Mouse (Mus musculus): ENCODE data around the gene Tmem127. TPM values are rescaled to one million over a fixed set of nuclear protein-coding genes. Genes with fewer than 3 reads are reported as not detected.

Gene Tmem127
- total and polyA plus RNA-seq, 3 experiments, result 24.8 to 45.6 (median 27.4) TPM

GRCm38 (mm10) chr2:127208452-127208769 lies 39.3 kb upstream of the Tmem127 start:
- H3K27me3 ChIP-seq (ENCODE audit: control insufficient read depth, insufficient read depth, low read length), result no peaks in the 10 kb centered on the region
- H3K36me3 ChIP-seq (ENCODE audit: control insufficient read depth, insufficient read depth, low read length), result peaks cover 7% of the 10 kb centered on the region
- no peak for TF ChIP-seq EP300 (IDR thresholded peaks at IDR 0.05; ENCODE audit: insufficient read depth, low read depth, low read length)
- no peak for TF ChIP-seq CTCF (IDR thresholded peaks at IDR 0.05)
- TF ChIP-seq POLR2A (IDR thresholded peaks at IDR 0.05; ENCODE audit: insufficient read depth, low read depth, low read length), result no peak
- H3K27ac ChIP-seq, result peak overlapping the region; percentile 87
- DNase-seq, result no peak
- WGBS, result under 1% methylated on average over 17 of the region's 17 CpGs
- peaks cover 4% of the 10 kb centered on the region for H3K4me1 ChIP-seq (ENCODE audit: control insufficient read depth, insufficient read depth, low read length)
- H3K79me2 ChIP-seq (replicated peaks; ENCODE audit: control insufficient read depth, insufficient read depth, low read length), result peaks cover 2% of the 10 kb centered on the region
- intact Hi-C loops (cut with DNase I), result loop anchor here (1.0 to 10.0 kb wide), 6 partner anchors 26 to 274 kb away; partner anchors contain the start of genes Ap4e1, Blvra, Ciao1 and Sppl2a
- peak overlapping the region; percentile 86 for H3K4me3 ChIP-seq
- H3K9ac ChIP-seq (ENCODE audit: low read depth, low read length), result peak overlapping the region; percentile 86

- 91% methylated on average over 11 of the region's 11 CpGs for WGBS
- intact Hi-C loops (cut with DNase I), result no loop called here
- no peaks in the 10 kb centered on the region for H3K27me3 ChIP-seq (ENCODE audit: control insufficient read depth, insufficient read depth, low read length)
- no peak for DNase-seq
- TF ChIP-seq CTCF (IDR thresholded peaks at IDR 0.05) (no peak), POLR2A (IDR thresholded peaks at IDR 0.05; ENCODE audit: insufficient read depth, low read depth, low read length) (no peak), EP300 (IDR thresholded peaks at IDR 0.05; ENCODE audit: insufficient read depth, low read depth, low read length) (no peak)
- H3K4me3 ChIP-seq, result no peak overlapping the region
- H3K9ac ChIP-seq (ENCODE audit: low read depth, low read length), result no peak overlapping the region
- H3K4me1 ChIP-seq (ENCODE audit: control insufficient read depth, insufficient read depth, low read length), result peaks cover 4% of the 10 kb centered on the region
- peaks cover 8% of the 10 kb centered on the region for H3K36me3 ChIP-seq (ENCODE audit: control insufficient read depth, insufficient read depth, low read length)
- no peak overlapping the region for H3K27ac ChIP-seq
- peaks cover 2% of the 10 kb centered on the region for H3K79me2 ChIP-seq (replicated peaks; ENCODE audit: control insufficient read depth, insufficient read depth, low read length)
These were observed 37.0 kb upstream of the Tmem127 start for GRCm38 (mm10) chr2:127210701-127211100.

DNA sequence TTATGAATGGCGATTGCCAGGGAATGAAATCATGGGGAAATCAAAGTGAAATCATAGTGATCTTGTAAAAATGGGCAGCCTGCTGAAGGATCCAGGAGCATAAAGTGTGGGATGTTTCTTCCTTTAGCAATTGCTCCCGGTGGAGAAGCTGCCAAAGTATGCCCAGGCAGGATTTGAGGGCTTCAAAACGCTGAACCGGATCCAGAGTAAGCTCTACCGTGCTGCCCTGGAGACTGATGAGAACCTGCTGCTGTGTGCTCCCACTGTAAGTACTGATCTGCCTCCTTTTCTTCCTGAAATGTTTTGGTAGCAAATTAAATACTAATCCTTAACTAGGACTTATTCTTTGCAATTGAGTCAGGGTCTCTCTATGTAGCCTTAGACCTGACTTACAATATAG lies 30.0 kb upstream of the Tmem127 start:
- no peak for DNase-seq
- Histone ChIP-seq H3K27ac (no peak overlapping the region), H3K4me3 (no peak overlapping the region), H3K36me3 (ENCODE audit: control insufficient read depth, insufficient read depth, low read length) (peaks cover 3% of the 10 kb centered on the region), H3K4me1 (ENCODE audit: control insufficient read depth, insufficient read depth, low read length) (no peaks in the 10 kb centered on the region), H3K9ac (ENCODE audit: low read depth, low read length) (no peak overlapping the region), H3K79me2 (replicated peaks; ENCODE audit: control insufficient read depth, insufficient read depth, low read length) (peaks cover 2% of the 10 kb centered on the region), H3K27me3 (ENCODE audit: control insufficient read depth, insufficient read depth, low read length) (no peaks in the 10 kb centered on the region)
- TF ChIP-seq EP300 (IDR thresholded peaks at IDR 0.05; ENCODE audit: insufficient read depth, low read depth, low read length) (no peak), POLR2A (IDR thresholded peaks at IDR 0.05; ENCODE audit: insufficient read depth, low read depth, low read length) (no peak), CTCF (IDR thresholded peaks at IDR 0.05) (no peak)
- intact Hi-C loops (cut with DNase I), result no loop called here
- 96% methylated on average over 5 of the region's 5 CpGs for WGBS

DNA sequence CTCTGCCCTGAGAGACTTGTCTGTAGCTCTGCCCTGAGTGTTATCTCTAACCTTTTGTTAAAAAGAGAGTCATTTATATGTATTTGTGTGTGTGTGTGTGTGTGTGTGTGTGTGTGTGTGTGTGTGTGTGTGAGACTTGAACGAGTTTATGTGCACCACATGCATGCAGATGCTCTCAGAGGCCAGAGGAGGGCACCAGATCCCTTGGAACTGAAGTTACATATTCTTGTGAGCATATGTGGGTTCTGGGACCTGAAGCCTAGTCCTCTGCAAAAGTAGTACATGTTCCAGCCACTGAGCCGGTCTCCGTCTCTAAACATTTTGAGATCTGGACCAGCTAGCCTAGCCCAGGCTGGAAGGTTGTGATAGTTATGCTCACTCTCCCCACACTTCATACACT lies 22.4 kb upstream of the Tmem127 start:
- DNase-seq, result no peak
- no peaks in the 10 kb centered on the region for H3K36me3 ChIP-seq (ENCODE audit: control insufficient read depth, insufficient read depth, low read length)
- TF ChIP-seq EP300 (IDR thresholded peaks at IDR 0.05; ENCODE audit: insufficient read depth, low read depth, low read length) (no peak), POLR2A (IDR thresholded peaks at IDR 0.05; ENCODE audit: insufficient read depth, low read depth, low read length) (no peak), CTCF (IDR thresholded peaks at IDR 0.05) (no peak)
- no peaks in the 10 kb centered on the region for H3K4me1 ChIP-seq (ENCODE audit: control insufficient read depth, insufficient read depth, low read length)
- no peaks in the 10 kb centered on the region for H3K79me2 ChIP-seq (replicated peaks; ENCODE audit: control insufficient read depth, insufficient read depth, low read length)
- H3K4me3 ChIP-seq, result no peak overlapping the region
- no peak overlapping the region for H3K9ac ChIP-seq (ENCODE audit: low read depth, low read length)
- H3K27me3 ChIP-seq (ENCODE audit: control insufficient read depth, insufficient read depth, low read length), result no peaks in the 10 kb centered on the region
- intact Hi-C loops (cut with DNase I), result no loop called here
- 99% methylated on average over 3 of the region's 3 CpGs for WGBS
- no peak overlapping the region for H3K27ac ChIP-seq

DNA sequence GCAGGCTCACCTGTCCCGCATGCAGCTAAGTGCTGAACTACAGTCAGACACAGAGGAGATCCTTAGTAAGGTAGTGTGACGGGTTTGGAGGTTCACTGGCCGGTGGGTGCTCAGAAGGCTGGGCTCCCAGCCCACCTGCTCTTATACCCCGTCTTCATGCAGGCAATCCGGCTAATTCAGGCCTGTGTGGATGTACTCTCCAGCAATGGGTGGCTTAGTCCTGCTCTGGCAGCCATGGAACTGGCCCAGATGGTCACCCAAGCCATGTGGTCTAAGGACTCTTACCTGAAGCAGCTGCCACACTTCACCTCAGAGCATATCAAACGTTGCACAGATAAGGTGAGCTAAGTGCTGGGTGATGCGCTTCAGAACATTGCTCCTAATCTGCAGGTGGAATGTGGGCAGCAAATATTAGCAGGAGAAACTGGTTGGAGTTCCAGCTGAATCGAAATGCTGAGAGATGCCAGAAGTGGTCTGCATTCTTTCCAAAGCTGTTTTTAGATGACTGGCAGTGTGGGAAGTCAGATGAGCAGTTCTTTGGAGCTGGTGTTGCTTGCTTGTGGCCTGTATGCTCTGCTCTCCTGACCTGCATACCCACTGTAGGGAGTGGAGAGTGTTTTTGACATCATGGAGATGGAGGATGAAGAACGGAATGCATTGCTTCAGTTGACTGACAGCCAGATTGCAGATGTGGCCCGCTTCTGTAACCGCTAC lies 9.7 kb upstream of the Tmem127 start:
- TF ChIP-seq CTCF (IDR thresholded peaks at IDR 0.05), result no peak
- TF ChIP-seq POLR2A (IDR thresholded peaks at IDR 0.05; ENCODE audit: insufficient read depth, low read depth, low read length), result no peak
- TF ChIP-seq EP300 (IDR thresholded peaks at IDR 0.05; ENCODE audit: insufficient read depth, low read depth, low read length), result no peak
- Histone ChIP-seq H3K27me3 (ENCODE audit: control insufficient read depth, insufficient read depth, low read length) (no peaks in the 10 kb centered on the region), H3K27ac (no peak overlapping the region), H3K9ac (ENCODE audit: low read depth, low read length) (no peak overlapping the region), H3K4me1 (ENCODE audit: control insufficient read depth, insufficient read depth, low read length) (peaks cover 2% of the 10 kb centered on the region; the same call in 1 of the 2 replicates), H3K36me3 (ENCODE audit: control insufficient read depth, insufficient read depth, low read length) (peaks cover 1% of the 10 kb centered on the region; the same call in 1 of the 2 replicates), H3K79me2 (replicated peaks; ENCODE audit: control insufficient read depth, insufficient read depth, low read length) (no peaks in the 10 kb centered on the region), H3K4me3 (no peak overlapping the region)
- DNase-seq, result no peak
- intact Hi-C loops (cut with DNase I), result no loop called here
- WGBS, result 70% methylated on average over 11 of the region's 11 CpGs

DNA sequence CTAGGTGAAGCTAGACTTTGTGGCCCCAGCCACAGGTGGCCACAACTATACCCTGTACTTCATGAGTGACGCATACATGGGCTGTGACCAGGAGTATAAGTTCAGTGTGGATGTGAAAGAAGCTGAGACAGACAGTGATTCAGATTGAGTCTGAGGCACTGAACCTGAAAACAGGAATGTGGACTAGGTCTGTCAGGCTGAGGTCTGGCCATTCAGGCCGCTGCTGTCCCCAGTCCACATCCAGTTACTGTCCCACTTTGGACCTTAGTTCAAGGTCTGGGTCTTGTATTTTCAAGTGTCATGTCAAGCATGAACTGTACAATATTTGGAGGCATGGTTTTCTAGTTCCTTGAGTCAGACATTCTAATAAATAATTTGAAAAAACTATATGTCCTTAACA lies 7.6 kb upstream of the Tmem127 start:
- intact Hi-C loops (cut with DNase I), result no loop called here
- H3K36me3 ChIP-seq (ENCODE audit: control insufficient read depth, insufficient read depth, low read length), result peaks cover 1% of the 10 kb centered on the region; the same call in 1 of the 2 replicates
- no peak for DNase-seq
- no peak overlapping the region for H3K4me3 ChIP-seq
- no peak for TF ChIP-seq EP300 (IDR thresholded peaks at IDR 0.05; ENCODE audit: insufficient read depth, low read depth, low read length)
- no peak for TF ChIP-seq CTCF (IDR thresholded peaks at IDR 0.05)
- TF ChIP-seq POLR2A (IDR thresholded peaks at IDR 0.05; ENCODE audit: insufficient read depth, low read depth, low read length), result no peak
- 93% methylated on average over 2 of the region's 2 CpGs for WGBS
- H3K27ac ChIP-seq, result no peak overlapping the region
- peaks cover 2% of the 10 kb centered on the region; the same call in 1 of the 2 replicates for H3K4me1 ChIP-seq (ENCODE audit: control insufficient read depth, insufficient read depth, low read length)
- H3K79me2 ChIP-seq (replicated peaks; ENCODE audit: control insufficient read depth, insufficient read depth, low read length), result no peaks in the 10 kb centered on the region
- H3K9ac ChIP-seq (ENCODE audit: low read depth, low read length), result no peak overlapping the region
- H3K27me3 ChIP-seq (ENCODE audit: control insufficient read depth, insufficient read depth, low read length), result no peaks in the 10 kb centered on the region

Data from heart, adult 2 months (tissue).